Mouse (Mus musculus): ENCODE measurements around the gene Vmn1r36.
"Not testable (repeated sequence)": the region's sequence is repeated elsewhere in the genome, so short reads cannot be mapped to it uniquely, and the experiment has no call there.

The Vmn1r36 gene

GRCm38 (mm10) chr6:66719068-66719467 lies at the start of gene Vmn1r36:
Gene Vmn1r36, minus strand, starts transcription at chr6:66719168.
- DNase-seq (ENCODE audit: low read depth, low spot score) = not testable (repeated sequence)

DNA sequence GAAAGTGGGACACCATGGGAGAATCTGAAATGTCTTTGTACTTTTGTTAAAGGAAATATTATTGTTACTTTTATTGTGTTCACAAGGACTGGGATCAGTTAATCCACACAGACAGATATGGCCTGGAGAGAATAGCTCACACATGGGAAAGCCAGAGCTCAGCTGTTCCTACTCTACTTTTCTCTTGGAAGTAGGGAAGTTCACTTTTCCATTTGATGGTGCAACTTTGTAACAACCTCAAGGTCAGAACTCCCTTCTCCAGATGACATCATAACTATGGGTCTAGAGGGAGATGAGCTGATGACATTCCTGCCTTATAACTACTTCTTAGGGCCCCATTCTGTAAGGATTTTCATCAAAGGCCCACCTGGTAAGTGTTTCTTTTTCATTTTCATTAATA lies 10.1 kb upstream of the Vmn1r36 start, which contains the start of gene Vmn1r37:
Gene Vmn1r37, plus strand, starts transcription at position 301 of the 400 bp plus-strand sequence.
- not testable (repeated sequence) for DNase-seq (ENCODE audit: low read depth, low spot score)

- no peak for DNase-seq (ENCODE audit: low read depth, low spot score)
Observed at GRCm38 (mm10) chr6:66713854-66714253, 5.1 kb downstream of the Vmn1r36 start.

GRCm38 (mm10) chr6:66708901-66709300 lies 10.1 kb downstream of the Vmn1r36 start:
- DNase-seq (ENCODE audit: low read depth, low spot score) = no peak

- DNase-seq (ENCODE audit: low read depth, low spot score) = no peak
Observed at GRCm38 (mm10) chr6:66685806-66686205, 33.2 kb downstream of the Vmn1r36 start, which contains the start of gene Vmn1r35. Gene Vmn1r35, minus strand, starts transcription at chr6:66685906.

Measured in telencephalon, adult 2 months (tissue).